Mouse (Mus musculus) hindbrain, embryonic 11.5 days (tissue): ENCODE data around the gene Ntng2. TPM values are rescaled to one million over a fixed set of nuclear protein-coding genes. Genes with fewer than 3 reads are reported as not detected.

Experiments
- ATAC-seq: fragments of 200-750 bp; cut with Nextera tagmentation; 2 replicates; pipeline ENCODE4 v1.8.0; 2017; ENCODE audit warnings: mild to moderate bottlenecking, moderate TSS enrichment, moderate library complexity; ENCODE audit not compliant: low FRiP score
- DNase-seq: peaks from one replicate; pipeline ENCODE4 v3.0.0-alpha.2; 2015; ENCODE audit warnings: low spot score
- H3K27ac ChIP-seq: fragments of 300-500 bp; sonication (generic); 2 replicates; pipeline ENCODE4 v1.5.1; 2014; ENCODE audit warnings: mild to moderate bottlenecking, low read depth, low read length
- H3K27me3 ChIP-seq: fragments of 300-500 bp; sonication (generic); 2 replicates; pipeline ENCODE4 v1.6.1; 2014; ENCODE audit warnings: mild to moderate bottlenecking, low read length, moderate library complexity, mixed read lengths; ENCODE audit not compliant: control insufficient read depth, insufficient read depth
- H3K36me3 ChIP-seq: fragments of 300-500 bp; sonication (generic); 2 replicates; pipeline ENCODE4 v1.6.1; 2014; ENCODE audit warnings: mild to moderate bottlenecking, low read length, moderate library complexity, mixed read lengths; ENCODE audit not compliant: control insufficient read depth, insufficient read depth
- H3K4me1 ChIP-seq: fragments of 300-500 bp; sonication (generic); replicated peaks from 2 replicates; pipeline ENCODE4 v1.6.1; 2014; ENCODE audit warnings: low read length, mixed read lengths; ENCODE audit not compliant: control insufficient read depth, insufficient read depth
- H3K4me2 ChIP-seq: fragments of 300-500 bp; sonication (generic); replicated peaks from 2 replicates; pipeline ENCODE4 v1.6.1; 2014; ENCODE audit warnings: mild to moderate bottlenecking, low read depth, low read length
- H3K4me3 ChIP-seq: fragments of 300-500 bp; sonication (generic); 2 replicates; pipeline ENCODE4 v1.5.1; 2014; ENCODE audit warnings: low read depth, low read length
- H3K9ac ChIP-seq: fragments of 300-500 bp; sonication (generic); 2 replicates; pipeline ENCODE4 v1.6.1; 2014; ENCODE audit warnings: low read depth, low read length
- H3K9me3 ChIP-seq: fragments of 300-500 bp; sonication (generic); 2 replicates; pipeline ENCODE4 v1.6.1; 2016; ENCODE audit warnings: low read length; ENCODE audit not compliant: control insufficient read depth
- WGBS: fragments of 180-500 bp; shearing (Covaris S2); extraction: QIAGEN DNeasy Blood & Tissue Kit; methylation state at CpG from one replicate; pipeline ENCODE4 v1.1.7; 2014; 5-methylcytosine and 5-hydroxymethylcytosine counted together
- polyA plus RNA-seq: library from polyadenylated mRNA; unstranded; fragments of >200 nt; fragmentation: Nextera tagmentation; extraction: Ambion mirVana; gene quantifications from 2 replicates; pipeline ENCODE4 v1.2.1, GENCODE M21; 2014

Ntng2 gene
- polyA plus RNA-seq, 1 experiment from 2014 or later: 2.8 TPM

- Histone ChIP-seq H3K4me1 (no peaks in the 10 kb centered on the region), H3K9ac (no peak overlapping the region), H3K4me2 (no peak overlapping the region), H3K9me3 (no peaks in the 10 kb centered on the region), H3K4me3 (no peak overlapping the region), H3K27ac (no peak overlapping the region), H3K36me3 (0 out of 2 replicates have a peak, but pooled peaks cover 2% of the 10 kb centered on the region), H3K27me3 (no peaks in the 10 kb centered on the region)
- ATAC-seq: no peak
- WGBS: 51% methylated on average over 2 of the region's 2 CpGs
- no peak for DNase-seq
These were observed 100.9 kb downstream of the Ntng2 start for GRCm38 (mm10) chr2:29151941-29152340.

Other genes starting within 250 kb of the Ntng2 start
- 0.51 and 0.75 TPM in 2 replicates for gene Cfap77, start 197.9 kb downstream of the Ntng2 start, polyA plus RNA-seq
- gene Ttf1, start 192.7 kb downstream of the Ntng2 start, polyA plus RNA-seq: 11.2 and 11.6 TPM in 2 replicates
- gene Setx, start 128.8 kb downstream of the Ntng2 start, polyA plus RNA-seq: 12.6 and 21.8 TPM in 2 replicates
- 69.8 and 74.6 TPM in 2 replicates for gene Med27, start 93.8 kb upstream of the Ntng2 start, polyA plus RNA-seq